Mouse (Mus musculus): Measurements from ENCODE around the gene Kdf1. TPM values are rescaled to one million over a fixed set of nuclear protein-coding genes. Genes with fewer than 3 reads are reported as not detected.

The Kdf1 gene
- polyA plus RNA-seq (2016; fragmentation: Nextera tagmentation; extraction: Ambion mirVana), result 4.1 and 4.8 TPM in 2 replicates

DNA sequence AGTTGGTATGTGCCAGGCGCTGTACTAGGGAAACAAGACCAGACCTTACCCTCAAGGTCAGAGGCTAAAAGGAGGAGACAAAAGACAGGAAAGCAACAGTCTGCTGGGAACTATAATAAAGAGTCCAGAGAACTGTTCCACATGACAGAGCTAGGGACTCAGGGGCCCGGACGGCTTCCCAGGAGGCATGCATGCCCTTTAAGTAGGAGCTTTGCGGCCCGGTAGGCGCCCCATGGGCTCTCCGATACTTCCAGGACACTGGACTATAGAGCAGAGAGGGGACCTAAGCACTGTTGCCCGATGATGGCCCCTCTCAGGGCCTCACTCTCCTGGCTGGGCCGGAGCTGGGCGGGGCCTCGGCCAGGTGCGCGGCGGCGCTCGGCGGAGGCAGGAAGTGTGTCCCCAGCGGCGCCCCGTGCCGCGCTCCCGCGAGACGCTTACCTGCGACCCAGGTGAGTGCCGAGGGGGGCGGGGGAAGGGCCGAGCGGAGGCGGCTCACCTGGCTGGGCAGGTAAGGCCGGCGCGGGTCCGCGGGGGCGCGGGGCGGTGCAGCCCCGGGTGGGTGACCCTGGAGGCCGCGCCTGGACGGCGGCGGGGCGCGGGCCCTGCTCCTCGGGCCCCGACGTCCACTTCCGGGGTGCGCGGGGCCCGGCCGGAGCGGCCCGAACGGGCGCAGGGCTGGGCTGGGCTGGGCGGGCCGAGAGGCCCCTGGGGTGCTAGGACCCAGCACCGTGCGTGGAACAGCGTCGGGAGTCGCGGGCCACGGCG, at the start of gene Kdf1:
TSS of gene Kdf1 (plus strand) at position 363 of the 768 bp plus-strand sequence.
- 4% methylated on average over 49 of the region's 69 CpGs for WGBS
- H3K27me3 ChIP-seq (ENCODE audit: poor library complexity, severe bottlenecking), result peaks cover 60% of the 10 kb centered on the region

DNA sequence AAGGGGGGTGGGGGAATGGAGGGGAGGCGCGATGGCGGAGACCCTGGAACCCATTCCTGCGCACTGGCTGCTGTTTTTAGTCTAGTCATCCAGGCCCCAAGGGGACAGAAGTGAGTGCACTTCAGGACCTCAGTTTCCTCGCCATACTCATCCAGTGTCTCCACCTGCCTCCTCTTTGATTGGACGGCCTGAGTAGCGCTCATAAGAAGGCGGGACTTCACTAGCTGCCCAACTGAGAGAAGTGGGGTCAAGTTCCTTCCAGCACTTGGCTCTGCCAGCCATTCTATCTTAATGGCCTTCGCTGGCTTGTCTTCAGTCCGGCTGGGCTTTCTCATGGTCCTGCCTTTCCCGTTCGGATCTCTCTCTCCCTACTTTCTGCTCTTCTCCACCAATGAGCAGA, 49.6 kb upstream of the Kdf1 start:
- H3K4me3 ChIP-seq, result peak overlapping the region; percentile 63
- peaks cover 43% of the 10 kb centered on the region for H3K27me3 ChIP-seq (ENCODE audit: poor library complexity, severe bottlenecking)
- H3K9me3 ChIP-seq, result peaks cover 9% of the 10 kb centered on the region
- H3K36me3 ChIP-seq (replicated peaks), result no peaks in the 10 kb centered on the region
- no peak for DNase-seq (ENCODE audit: extremely low spot score, low spot score)
- H3K4me1 ChIP-seq, result peaks cover 19% of the 10 kb centered on the region
- WGBS, result 16% methylated on average over 12 of the region's 12 CpGs
- H3K27ac ChIP-seq, result no peak overlapping the region

More for the DNA sequence above, at the start of gene Kdf1:
- DNase-seq (ENCODE audit: extremely low spot score, low spot score), result no peak
- Histone ChIP-seq H3K36me3 (replicated peaks) (no peaks in the 10 kb centered on the region), H3K9me3 (no peaks in the 10 kb centered on the region), H3K4me1 (peaks cover 9% of the 10 kb centered on the region), H3K27ac (peak within 1 kb of the TSS; percentile 67; the same call in 1 of the 2 replicates), H3K4me3 (peak within 1 kb of the TSS; percentile 50)

DNA sequence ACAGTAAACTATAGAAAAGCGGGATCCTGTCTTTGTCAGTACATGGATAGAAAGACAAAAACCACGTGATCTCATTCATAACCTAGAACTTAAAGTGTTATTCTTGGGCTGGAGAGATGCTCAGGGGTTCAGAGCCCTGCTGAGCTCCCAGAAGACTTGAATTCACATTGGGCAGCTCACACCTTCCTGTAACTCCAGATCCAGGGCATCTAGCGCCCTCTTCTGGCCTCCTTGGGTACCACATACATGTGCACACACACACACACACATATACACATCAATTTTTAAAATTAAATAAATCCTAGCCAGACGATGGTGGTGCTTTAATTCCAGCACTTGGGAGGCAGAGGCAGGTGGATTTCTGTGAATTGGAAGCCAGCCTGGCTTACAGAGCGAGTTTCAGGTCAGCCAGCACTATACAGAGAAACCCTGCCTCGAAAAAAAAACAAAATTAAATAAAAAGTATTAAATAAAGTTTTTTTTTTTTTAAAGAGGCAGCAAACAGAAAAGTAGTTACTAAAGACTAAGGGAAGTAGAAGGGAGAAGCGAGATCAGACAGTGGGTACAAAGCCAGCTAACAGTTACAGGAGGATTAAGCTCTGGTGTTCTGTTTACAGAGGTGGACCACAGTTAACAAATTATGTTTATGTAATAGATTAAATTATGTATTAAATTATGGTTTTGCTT, 47.5 kb upstream of the Kdf1 start:
- Histone ChIP-seq H3K4me1 (peaks cover 19% of the 10 kb centered on the region), H3K27ac (no peak overlapping the region), H3K36me3 (replicated peaks) (no peaks in the 10 kb centered on the region), H3K4me3 (no peak overlapping the region), H3K27me3 (ENCODE audit: poor library complexity, severe bottlenecking) (peaks cover 44% of the 10 kb centered on the region), H3K9me3 (peaks cover 9% of the 10 kb centered on the region)
- 78% methylated on average over 7 of the region's 7 CpGs for WGBS
- no peak for DNase-seq (ENCODE audit: extremely low spot score, low spot score)

DNA sequence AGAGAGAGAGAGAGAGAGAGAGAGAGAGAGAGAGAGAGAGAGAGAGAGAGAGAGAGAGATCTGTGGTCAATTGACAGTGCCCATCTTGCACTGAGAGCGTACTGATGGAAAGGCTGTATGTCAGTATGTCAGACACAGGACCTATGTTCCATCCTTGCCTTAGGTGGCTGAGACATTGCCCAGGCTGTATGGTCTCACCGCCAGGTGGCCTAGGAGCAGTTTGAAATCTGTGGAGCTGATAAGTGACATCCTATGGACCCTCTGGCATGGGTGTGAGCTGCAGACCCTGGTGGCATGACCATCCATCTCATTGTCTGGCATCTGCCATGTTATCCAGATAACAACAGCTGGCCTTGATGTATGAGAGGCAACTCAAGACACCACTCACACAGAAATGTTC, 44.9 kb upstream of the Kdf1 start:
- Histone ChIP-seq H3K4me1 (peaks cover 7% of the 10 kb centered on the region), H3K36me3 (replicated peaks) (no peaks in the 10 kb centered on the region), H3K27me3 (ENCODE audit: poor library complexity, severe bottlenecking) (peaks cover 47% of the 10 kb centered on the region), H3K9me3 (peaks cover 9% of the 10 kb centered on the region), H3K27ac (no peak overlapping the region), H3K4me3 (no peak overlapping the region)
- 69% methylated on average over 2 of the region's 2 CpGs for WGBS
- DNase-seq (ENCODE audit: extremely low spot score, low spot score), result no peak

DNA sequence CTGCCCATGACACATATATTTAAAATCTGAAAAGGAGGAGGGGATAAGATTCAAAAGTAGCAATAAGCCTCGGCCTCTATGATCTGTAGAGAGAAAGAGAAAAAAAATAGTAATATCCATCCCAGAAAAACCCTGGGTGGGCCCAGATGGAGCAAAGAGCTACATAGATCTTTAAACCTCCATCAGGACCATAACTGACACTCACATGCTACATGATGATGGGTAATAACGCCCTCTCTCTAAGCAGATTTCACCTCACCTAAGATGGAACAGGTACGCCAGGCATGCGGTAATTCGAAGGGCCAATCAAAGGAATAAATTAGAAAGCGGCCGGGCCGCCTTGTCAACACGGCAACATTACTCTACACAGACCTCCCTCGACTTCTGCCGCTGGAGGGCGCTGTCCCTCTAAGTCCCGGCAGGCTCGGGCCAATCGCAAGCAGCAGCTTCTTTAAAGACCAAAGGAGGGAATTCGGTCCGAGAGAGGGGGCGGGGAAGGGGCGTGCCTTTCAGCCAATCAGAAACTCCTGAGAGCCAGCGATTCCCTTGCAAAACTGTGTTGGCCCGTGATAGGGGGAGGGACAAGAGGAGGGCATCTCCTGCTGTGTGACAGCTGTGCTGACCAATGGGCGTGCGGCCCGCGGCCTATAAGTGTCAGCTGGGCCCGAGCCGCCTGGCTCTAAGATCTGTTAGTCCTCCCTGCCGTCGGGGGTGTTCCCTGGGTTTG, 39.1 kb upstream of the Kdf1 start, which contains the start of gene Tent5b:
TSS of gene Tent5b (plus strand) at position 675 of the 727 bp plus-strand sequence.
- peak within 1 kb of the TSS; percentile 58 for H3K4me3 ChIP-seq
- no peaks in the 10 kb centered on the region for H3K9me3 ChIP-seq
- peak; percentile 100 for DNase-seq (ENCODE audit: extremely low spot score, low spot score)
- 3% methylated on average over 29 of the region's 29 CpGs for WGBS
- H3K36me3 ChIP-seq (replicated peaks), result no peaks in the 10 kb centered on the region
- H3K4me1 ChIP-seq, result peaks cover 25% of the 10 kb centered on the region
- H3K27me3 ChIP-seq (ENCODE audit: poor library complexity, severe bottlenecking), result peaks cover 81% of the 10 kb centered on the region
- peak within 1 kb of the TSS; percentile 76 for H3K27ac ChIP-seq

DNA sequence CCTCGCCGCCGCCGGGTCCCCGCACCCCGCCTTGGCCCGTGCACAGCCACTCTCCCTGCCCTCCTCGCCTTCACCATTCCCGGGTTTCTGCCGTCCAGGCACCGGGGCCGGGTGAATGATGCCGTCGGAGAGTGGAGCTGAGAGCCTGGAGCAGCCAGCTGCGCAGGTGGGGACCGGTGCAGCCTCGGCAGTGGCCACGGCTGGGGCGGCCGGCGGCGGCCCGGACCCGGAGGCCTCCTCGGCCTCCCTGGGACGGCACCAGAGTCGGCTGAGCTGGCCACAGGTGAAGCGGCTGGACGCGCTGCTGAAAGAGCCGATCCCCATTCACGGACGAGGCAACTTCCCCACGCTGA, 38.6 kb upstream of the Kdf1 start:
- no peaks in the 10 kb centered on the region for H3K9me3 ChIP-seq
- peak overlapping the region; percentile 58 for H3K4me3 ChIP-seq
- 3% methylated on average over 34 of the region's 34 CpGs for WGBS
- no peak for DNase-seq (ENCODE audit: extremely low spot score, low spot score)
- peaks cover 28% of the 10 kb centered on the region for H3K4me1 ChIP-seq
- H3K36me3 ChIP-seq (replicated peaks), result no peaks in the 10 kb centered on the region
- H3K27ac ChIP-seq, result peak overlapping the region; percentile 76
- H3K27me3 ChIP-seq (ENCODE audit: poor library complexity, severe bottlenecking), result peaks cover 85% of the 10 kb centered on the region

DNA sequence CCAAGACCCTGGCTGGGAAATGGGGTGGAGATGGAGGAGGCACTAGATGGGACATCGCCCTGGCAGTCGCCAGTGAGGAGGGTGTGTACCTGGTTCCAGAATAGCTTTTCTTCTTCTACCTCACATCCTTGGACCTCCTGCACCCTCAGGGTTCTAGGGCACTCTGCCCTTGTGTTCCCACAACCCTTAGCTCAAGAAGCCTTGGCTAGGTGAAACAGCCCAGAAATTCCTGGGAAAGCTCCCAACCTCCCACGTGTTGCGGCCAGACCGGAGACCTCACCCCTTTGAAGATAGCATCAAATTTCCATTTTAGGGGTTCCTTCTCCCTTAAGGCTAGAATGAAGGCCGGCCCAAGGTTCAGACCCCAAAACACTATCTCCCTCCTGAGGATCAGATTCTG, 38.0 kb upstream of the Kdf1 start:
- DNase-seq (ENCODE audit: extremely low spot score, low spot score), result no peak
- H3K4me3 ChIP-seq, result peak overlapping the region; percentile 58
- H3K27ac ChIP-seq, result no peak overlapping the region
- no peaks in the 10 kb centered on the region for H3K36me3 ChIP-seq (replicated peaks)
- WGBS, result 48% methylated on average over 6 of the region's 6 CpGs
- H3K4me1 ChIP-seq, result peaks cover 28% of the 10 kb centered on the region
- peaks cover 89% of the 10 kb centered on the region for H3K27me3 ChIP-seq (ENCODE audit: poor library complexity, severe bottlenecking)
- no peaks in the 10 kb centered on the region for H3K9me3 ChIP-seq

DNA sequence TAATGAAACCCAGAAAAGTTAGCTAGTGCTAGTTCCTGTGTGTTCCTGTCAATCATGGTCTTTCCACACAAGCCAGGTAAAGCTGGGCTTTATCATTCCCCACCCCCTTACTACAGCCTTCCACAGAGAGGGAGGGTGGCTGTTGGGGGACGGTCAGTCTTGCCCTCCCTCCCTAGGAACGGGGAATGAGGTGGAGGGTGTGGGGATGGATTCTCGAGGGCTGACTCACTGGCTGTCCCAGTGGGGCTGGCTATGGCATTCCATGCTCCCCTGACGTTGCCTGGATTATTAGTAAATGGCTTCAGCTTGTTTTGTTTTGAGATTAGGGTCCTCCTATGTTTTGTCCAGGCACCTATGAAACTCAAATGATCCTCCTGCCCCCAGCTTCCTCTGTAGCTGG, 37.3 kb upstream of the Kdf1 start:
- 47% methylated on average over 4 of the region's 4 CpGs for WGBS
- peaks cover 28% of the 10 kb centered on the region for H3K4me1 ChIP-seq
- no peak overlapping the region for H3K4me3 ChIP-seq
- no peak overlapping the region for H3K27ac ChIP-seq
- DNase-seq (ENCODE audit: extremely low spot score, low spot score), result no peak
- no peaks in the 10 kb centered on the region for H3K9me3 ChIP-seq
- H3K27me3 ChIP-seq (ENCODE audit: poor library complexity, severe bottlenecking), result peaks cover 86% of the 10 kb centered on the region
- H3K36me3 ChIP-seq (replicated peaks), result no peaks in the 10 kb centered on the region

DNA sequence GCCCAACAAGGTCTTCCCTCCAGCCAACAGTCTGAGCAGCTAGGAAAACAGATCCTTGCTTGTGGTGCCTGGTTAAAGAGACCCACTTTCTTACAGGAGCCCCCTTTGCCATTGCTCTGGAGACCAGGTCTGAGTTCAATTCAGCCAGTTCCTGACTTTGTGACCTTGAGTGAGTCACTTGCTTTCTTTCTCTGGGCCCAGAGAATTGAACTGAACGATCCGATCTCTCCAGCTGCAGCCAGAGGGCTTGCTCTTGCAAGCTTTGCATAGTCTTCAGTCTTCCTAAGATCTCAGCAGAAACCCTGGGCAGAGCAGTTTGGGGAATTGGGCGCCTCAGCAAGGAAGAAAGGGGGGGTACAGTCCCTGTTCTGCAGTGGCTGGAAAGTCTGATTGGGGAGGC, 36.3 kb upstream of the Kdf1 start:
- Histone ChIP-seq H3K27me3 (ENCODE audit: poor library complexity, severe bottlenecking) (peaks cover 76% of the 10 kb centered on the region), H3K36me3 (replicated peaks) (no peaks in the 10 kb centered on the region), H3K4me3 (no peak overlapping the region), H3K9me3 (no peaks in the 10 kb centered on the region), H3K27ac (no peak overlapping the region), H3K4me1 (peaks cover 28% of the 10 kb centered on the region)
- WGBS, result 85% methylated on average over 3 of the region's 3 CpGs
- no peak for DNase-seq (ENCODE audit: extremely low spot score, low spot score)

DNA sequence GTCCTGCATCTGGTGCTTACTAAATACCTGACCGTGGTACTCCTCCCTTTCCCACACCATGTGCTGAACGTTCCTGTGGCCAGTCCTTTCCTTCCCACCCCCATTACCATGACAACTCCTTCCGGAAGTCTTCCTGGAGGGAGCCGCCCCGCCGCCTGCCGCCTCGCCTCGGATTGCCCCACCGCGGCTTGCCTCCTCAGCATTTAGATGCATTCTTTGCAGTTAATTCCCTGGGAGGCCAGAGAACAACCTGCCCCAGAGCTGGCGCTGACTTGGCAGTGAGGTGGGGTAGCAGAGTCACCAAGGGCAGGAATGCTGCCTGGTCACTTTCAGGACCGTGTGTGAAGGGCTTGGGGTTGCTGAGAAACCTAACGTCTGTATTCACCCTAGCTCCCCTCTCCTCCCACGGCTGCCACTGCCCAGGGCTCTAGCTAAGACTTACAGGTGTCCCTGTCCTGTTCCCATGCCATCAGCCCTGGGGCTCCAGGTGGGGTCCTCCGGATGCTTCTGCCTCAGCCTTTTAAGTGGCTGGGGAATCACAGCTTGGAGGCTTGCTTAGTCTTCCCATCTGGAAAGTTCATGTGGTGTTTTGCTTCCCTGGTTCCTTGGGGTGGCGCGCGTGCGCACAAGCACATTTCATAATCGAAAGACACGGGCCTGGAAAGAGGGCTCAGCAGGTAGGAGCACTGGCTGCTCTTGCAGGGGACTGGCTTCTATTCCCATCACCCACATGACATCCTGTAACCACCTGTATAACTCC, 34.3 kb upstream of the Kdf1 start:
- Histone ChIP-seq H3K36me3 (replicated peaks) (no peaks in the 10 kb centered on the region), H3K4me1 (peaks cover 40% of the 10 kb centered on the region), H3K9me3 (no peaks in the 10 kb centered on the region), H3K4me3 (peak overlapping the region; percentile 29), H3K27ac (peak overlapping the region; percentile 51; the same call in 1 of the 2 replicates), H3K27me3 (ENCODE audit: poor library complexity, severe bottlenecking) (peaks cover 56% of the 10 kb centered on the region)
- 12% methylated on average over 22 of the region's 22 CpGs for WGBS
- DNase-seq (ENCODE audit: extremely low spot score, low spot score), result no peak

DNA sequence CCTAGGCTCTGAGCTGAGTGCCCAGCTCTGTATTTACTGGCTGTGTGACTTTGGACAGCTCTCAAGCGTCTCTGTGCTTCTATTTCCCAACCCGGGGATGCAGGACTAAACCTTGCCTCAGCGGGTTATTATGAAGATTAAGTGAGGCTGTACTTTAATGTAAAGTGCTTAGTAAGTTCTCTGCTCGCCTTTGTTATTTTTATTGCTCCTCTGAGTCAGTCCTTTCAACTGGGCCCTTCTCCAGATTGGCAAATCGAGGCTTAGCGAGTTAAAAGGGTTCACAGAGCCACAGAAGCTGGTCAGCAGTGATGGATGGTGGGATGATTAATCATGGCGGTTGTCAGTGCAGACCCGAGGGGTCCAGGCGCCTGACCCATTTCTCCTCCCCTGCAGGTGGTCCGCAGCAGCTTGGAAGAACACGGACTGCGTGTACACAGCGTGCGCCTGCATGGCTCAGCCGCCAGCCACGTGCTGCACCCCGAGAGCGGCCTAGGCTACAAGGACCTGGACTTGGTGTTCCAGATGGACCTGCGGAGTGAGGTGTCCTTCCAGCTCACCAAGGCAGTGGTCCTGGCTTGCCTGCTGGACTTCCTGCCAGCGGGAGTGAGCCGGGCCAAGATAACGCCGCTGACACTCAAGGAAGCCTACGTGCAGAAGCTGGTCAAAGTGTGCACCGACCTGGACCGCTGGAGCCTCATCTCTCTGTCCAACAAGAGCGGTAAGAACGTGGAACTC, 32.9 kb upstream of the Kdf1 start:
- H3K4me1 ChIP-seq, result peaks cover 32% of the 10 kb centered on the region
- WGBS, result 93% methylated on average over 28 of the region's 28 CpGs
- no peak overlapping the region for H3K27ac ChIP-seq
- no peak for DNase-seq (ENCODE audit: extremely low spot score, low spot score)
- no peaks in the 10 kb centered on the region for H3K36me3 ChIP-seq (replicated peaks)
- peaks cover 45% of the 10 kb centered on the region for H3K27me3 ChIP-seq (ENCODE audit: poor library complexity, severe bottlenecking)
- no peaks in the 10 kb centered on the region for H3K9me3 ChIP-seq
- no peak overlapping the region for H3K4me3 ChIP-seq
